Mouse (Mus musculus): Measurements from ENCODE around the gene Esrp2. TPM values are rescaled to one million over a fixed set of nuclear protein-coding genes. Genes with fewer than 3 reads are reported as not detected.

Gene Esrp2
- polyA plus RNA-seq, 1 experiment from 2014 or later: 2.9 TPM

DNA sequence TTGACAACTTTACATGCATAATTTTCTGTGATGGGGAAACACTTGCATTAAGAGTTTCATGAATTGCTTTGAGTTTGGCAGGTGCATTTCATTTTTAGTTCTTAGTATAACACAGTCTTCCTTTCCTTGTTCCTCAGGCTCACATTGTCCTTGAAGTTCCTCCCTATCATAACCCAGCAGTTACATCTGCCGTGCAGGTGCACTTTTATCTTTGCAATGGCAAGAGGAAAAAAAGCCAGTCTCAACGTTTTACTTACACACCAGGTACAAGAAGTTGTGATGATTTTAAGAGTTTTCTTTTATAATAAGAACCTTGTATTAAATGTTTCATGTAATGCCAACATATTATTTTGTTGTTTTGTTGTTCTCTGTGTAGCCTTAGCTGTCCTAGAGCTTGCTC is 32.9 kb downstream of the Esrp2 start:
- Histone ChIP-seq H3K9ac (no peak overlapping the region), H3K36me3 (peaks cover 29% of the 10 kb centered on the region)
- WGBS: 93% methylated on average over 2 of the region's 2 CpGs

DNA sequence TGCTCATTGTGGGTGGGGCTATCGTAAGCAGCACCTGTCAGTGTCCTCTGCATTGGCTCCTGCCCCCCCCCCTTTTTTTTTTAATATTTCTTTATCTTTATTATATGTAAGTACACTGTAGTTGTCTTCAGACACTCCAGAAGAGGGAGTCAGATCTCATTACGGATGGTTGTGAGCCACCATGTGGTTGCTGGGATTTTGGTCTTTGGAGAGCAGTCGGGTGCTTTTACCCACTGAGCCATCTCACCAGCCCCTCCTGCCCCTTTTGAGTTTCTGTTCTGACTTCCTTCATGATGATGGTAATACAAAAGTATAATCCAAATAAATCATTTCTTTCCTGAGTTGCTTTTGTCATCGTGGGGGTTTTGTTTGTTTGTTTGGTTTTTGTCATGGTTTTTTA is 34.5 kb downstream of the Esrp2 start:
- Histone ChIP-seq H3K27ac (no peak overlapping the region), H3K36me3 (peaks cover 19% of the 10 kb centered on the region), H3K4me1 (no peaks in the 10 kb centered on the region), H3K4me2 (replicated peaks) (no peak overlapping the region), H3K27me3 (no peaks in the 10 kb centered on the region), H3K9ac (no peak overlapping the region), H3K4me3 (no peak overlapping the region), H3K9me3 (replicated peaks) (no peaks in the 10 kb centered on the region)
- no peak for ATAC-seq (ENCODE audit: low FRiP score)
- 95% methylated on average over 4 of the region's 4 CpGs for WGBS

More for the DNA sequence above, 32.9 kb downstream of the Esrp2 start:
- Histone ChIP-seq H3K27ac (no peak overlapping the region), H3K27me3 (no peaks in the 10 kb centered on the region), H3K4me2 (replicated peaks) (no peak overlapping the region), H3K9me3 (replicated peaks) (no peaks in the 10 kb centered on the region), H3K4me1 (no peaks in the 10 kb centered on the region), H3K4me3 (no peak overlapping the region)
- no peak for ATAC-seq (ENCODE audit: low FRiP score)

Other genes starting within 250 kb of the Esrp2 start
- gene Nrn1l, start 243.4 kb downstream of the Esrp2 start, polyA plus RNA-seq (2016; fragmentation: Nextera tagmentation; extraction: Ambion mirVana): 0.56 and 0.63 TPM in 2 replicates
- gene Pskh1, start 236.5 kb downstream of the Esrp2 start, polyA plus RNA-seq (2016; fragmentation: Nextera tagmentation; extraction: Ambion mirVana): 22.4 and 28.7 TPM in 2 replicates
- 2.6 and 2.7 TPM in 2 replicates for gene Ctrl, start 203.1 kb downstream of the Esrp2 start, polyA plus RNA-seq (2016; fragmentation: Nextera tagmentation; extraction: Ambion mirVana)
- gene Psmb10, start 198.5 kb downstream of the Esrp2 start, polyA plus RNA-seq (2016; fragmentation: Nextera tagmentation; extraction: Ambion mirVana): 27.3 and 30.2 TPM in 2 replicates
- 0.57 and 0.79 TPM in 2 replicates for gene Lcat, start 193.6 kb downstream of the Esrp2 start, polyA plus RNA-seq (2016; fragmentation: Nextera tagmentation; extraction: Ambion mirVana)
- 19.5 TPM in 2 replicates for gene Slc12a4, start 170.9 kb downstream of the Esrp2 start, polyA plus RNA-seq (2016; fragmentation: Nextera tagmentation; extraction: Ambion mirVana)
- gene Dpep3, start 157.5 kb downstream of the Esrp2 start, polyA plus RNA-seq (2016; fragmentation: Nextera tagmentation; extraction: Ambion mirVana): not detected in 2 replicates
- 16.3 and 20.7 TPM in 2 replicates for gene Dus2, start 145.6 kb downstream of the Esrp2 start, polyA plus RNA-seq (2016; fragmentation: Nextera tagmentation; extraction: Ambion mirVana)
- not detected in 2 replicates for gene Dpep2nb, start 131.0 kb downstream of the Esrp2 start, polyA plus RNA-seq (2016; fragmentation: Nextera tagmentation; extraction: Ambion mirVana)
- 18.4 and 19.9 TPM in 2 replicates for gene Ddx28, start 125.1 kb downstream of the Esrp2 start, polyA plus RNA-seq (2016; fragmentation: Nextera tagmentation; extraction: Ambion mirVana)
- gene Nfatc3, start 78.1 kb downstream of the Esrp2 start, polyA plus RNA-seq (2016; fragmentation: Nextera tagmentation; extraction: Ambion mirVana): 5.7 and 6.7 TPM in 2 replicates
- 18.2 and 20.1 TPM in 2 replicates for gene Pla2g15, start 13.4 kb upstream of the Esrp2 start, polyA plus RNA-seq (2016; fragmentation: Nextera tagmentation; extraction: Ambion mirVana)
- gene Slc7a6, start 31.9 kb upstream of the Esrp2 start, polyA plus RNA-seq (2016; fragmentation: Nextera tagmentation; extraction: Ambion mirVana): 55.8 and 60.8 TPM in 2 replicates
- 37.2 and 38.5 TPM in 2 replicates for gene Slc7a6os, start 74.0 kb upstream of the Esrp2 start, polyA plus RNA-seq (2016; fragmentation: Nextera tagmentation; extraction: Ambion mirVana)
- gene Prmt7, start 74.0 kb upstream of the Esrp2 start, polyA plus RNA-seq (2016; fragmentation: Nextera tagmentation; extraction: Ambion mirVana): 50.9 and 53.0 TPM in 2 replicates
- gene Smpd3, start 201.0 kb upstream of the Esrp2 start, polyA plus RNA-seq (2016; fragmentation: Nextera tagmentation; extraction: Ambion mirVana): 29.2 and 31.2 TPM in 2 replicates

Data from hindbrain, embryonic 12.5 days (tissue).